Mouse (Mus musculus) liver, adult (tissue): ENCODE data around the gene Zbtb43.

Experiments used
- GATA4 ChIP-seq: IDR thresholded peaks from 2 replicates; pipeline ENCODE4 v1.6.1; 2014; ENCODE audit warnings: mild to moderate bottlenecking, low read length; ENCODE audit not compliant: insufficient replicate concordance

The Zbtb43 gene

GRCm38 (mm10) chr2:33465215-33465614 is 3.1 kb downstream of the Zbtb43 start:
- TF ChIP-seq GATA4: no peak

- no peak for TF ChIP-seq GATA4
These were observed 6.3 kb downstream of the Zbtb43 start for GRCm38 (mm10) chr2:33462066-33462465.

DNA sequence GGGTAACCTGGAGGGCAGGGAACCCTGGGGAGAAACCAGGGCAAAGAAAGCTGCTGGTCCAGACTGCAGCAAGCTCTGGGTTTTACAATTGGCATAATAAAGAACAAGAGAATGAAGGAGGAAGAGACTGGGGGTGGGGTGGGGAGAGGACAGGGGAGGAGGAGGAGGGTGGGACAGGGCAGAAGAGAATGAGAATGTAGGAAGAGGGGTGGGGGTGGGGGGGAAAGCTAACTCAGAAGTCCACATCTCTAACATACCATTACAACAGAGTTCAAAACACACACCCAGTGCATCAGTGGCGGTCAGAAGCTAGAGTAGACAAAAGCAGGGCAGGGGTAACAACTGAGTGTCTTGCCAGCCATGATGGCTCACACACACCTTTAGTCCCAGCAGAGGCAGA is 7.3 kb downstream of the Zbtb43 start:
- no peak for TF ChIP-seq GATA4

DNA sequence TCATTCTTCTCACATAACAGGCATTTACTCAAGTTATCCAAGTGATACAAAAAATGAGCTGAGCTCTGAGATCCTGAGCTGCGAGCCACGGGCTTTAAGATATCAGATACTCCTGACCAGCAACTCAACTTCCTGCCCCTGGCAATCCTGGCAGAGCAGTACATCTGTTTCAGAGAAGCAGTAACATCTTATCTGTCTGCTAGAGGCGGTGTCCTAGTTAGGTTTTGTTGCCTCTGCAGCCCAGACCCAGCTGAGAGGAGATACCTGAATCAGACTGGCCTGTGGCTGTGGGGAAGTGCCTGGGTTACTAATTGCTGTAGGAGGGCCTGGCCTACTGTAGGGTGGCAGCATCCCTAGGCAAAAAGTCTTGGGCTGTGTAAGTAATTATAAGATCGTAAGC is 8.7 kb downstream of the Zbtb43 start:
- no peak for TF ChIP-seq GATA4

DNA sequence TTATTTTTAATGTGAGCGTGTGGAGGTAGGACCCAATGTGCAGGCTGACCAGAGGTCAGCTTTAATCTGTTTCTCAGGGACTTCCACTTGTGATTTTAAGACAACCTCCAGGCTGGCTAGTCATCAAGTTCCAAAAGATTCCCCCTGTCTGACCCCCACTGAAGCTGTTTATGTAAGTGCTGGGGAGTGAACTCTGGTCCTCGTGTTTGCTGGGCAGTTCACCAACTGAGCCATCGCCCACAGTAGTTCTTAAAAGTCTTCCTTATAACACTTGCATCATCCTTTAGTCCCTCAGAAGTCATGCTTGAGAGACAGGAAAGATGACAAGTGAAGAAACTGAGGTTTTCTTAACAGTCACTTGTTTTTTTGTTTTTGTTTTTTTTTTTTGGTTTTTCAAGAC is 11.7 kb downstream of the Zbtb43 start:
- TF ChIP-seq GATA4: no peak

- no peak for TF ChIP-seq GATA4
These were observed 12.1 kb downstream of the Zbtb43 start for GRCm38 (mm10) chr2:33456242-33456641.

GRCm38 (mm10) chr2:33455350-33455749 is 13.0 kb downstream of the Zbtb43 start:
- TF ChIP-seq GATA4: no peak

DNA sequence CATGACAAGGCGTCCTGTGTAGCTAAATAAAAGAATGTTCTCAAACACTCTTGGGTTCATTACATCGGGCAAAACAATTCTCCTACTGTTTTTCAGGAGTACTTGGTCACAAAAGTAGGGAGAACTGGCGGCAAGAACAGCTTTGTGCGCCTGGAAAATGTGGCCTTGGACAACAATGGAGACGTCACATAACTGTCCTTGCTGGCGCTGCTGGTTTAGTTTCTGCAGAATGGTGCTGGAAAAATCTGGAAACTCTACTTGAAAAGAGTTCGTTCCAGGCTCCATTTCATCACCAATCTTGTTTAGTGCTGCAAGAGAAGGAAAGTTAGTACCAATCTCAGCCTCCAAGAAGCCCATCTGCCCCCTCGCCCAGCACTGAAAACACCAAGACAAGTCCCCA is 13.5 kb downstream of the Zbtb43 start:
- TF ChIP-seq GATA4: no peak

DNA sequence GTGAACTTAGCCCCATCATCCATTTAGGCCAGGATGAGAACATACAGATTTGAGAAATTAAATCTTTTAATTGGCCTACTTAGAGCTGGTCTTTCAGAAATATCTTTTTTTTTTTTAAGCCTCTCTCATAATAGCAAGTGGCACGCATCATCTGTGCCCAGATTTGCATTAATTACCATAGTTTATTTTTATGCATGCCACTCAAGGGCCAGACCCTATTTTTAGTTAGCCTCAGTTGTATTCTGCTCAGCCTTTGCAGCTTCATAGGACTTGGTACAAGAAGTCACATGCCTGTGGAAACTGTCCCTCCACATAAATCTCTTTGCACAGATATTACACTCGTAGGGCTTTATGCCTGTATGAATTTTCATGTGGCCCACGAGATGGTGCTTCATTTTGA is 14.9 kb downstream of the Zbtb43 start:
- no peak for TF ChIP-seq GATA4

DNA sequence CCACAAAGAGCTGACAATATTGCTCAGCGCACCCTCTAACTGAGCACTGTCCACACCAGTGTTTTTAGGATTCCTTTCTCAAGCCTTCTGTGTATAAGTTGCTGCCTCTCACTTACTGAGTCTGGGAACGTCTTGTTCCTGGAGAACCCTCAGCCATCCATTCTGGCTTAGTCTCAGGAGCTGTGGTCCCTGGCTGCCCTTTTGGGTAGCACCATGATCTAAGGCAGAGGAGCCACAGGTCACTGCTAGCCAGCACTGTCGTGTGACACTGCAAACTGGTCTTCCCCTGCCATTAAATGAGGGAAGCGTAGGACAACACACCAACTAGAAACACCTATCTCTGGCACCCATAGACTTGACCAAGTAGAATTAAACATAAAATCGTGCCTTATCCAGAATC is 15.6 kb downstream of the Zbtb43 start:
- TF ChIP-seq GATA4: no peak

DNA sequence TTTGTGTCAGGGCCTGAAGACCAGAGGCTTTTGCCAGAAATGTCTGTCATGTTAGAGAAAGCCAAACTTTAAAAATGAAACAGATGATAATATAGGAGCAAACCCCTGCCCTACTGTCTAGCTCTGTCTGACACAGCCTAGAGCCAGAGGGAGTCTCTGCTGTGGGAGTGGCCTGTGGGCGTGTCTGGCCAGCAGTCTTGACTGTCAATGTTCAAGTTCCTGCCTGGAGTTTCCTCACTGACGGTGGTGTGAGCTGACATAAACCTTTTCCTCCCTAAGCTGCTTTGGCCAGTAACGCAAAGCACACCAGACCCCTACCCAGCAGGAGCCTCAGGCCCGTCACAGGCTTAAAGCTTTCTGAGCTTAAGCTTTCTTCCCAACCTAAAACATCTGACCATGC is 16.2 kb downstream of the Zbtb43 start:
- no peak for TF ChIP-seq GATA4

DNA sequence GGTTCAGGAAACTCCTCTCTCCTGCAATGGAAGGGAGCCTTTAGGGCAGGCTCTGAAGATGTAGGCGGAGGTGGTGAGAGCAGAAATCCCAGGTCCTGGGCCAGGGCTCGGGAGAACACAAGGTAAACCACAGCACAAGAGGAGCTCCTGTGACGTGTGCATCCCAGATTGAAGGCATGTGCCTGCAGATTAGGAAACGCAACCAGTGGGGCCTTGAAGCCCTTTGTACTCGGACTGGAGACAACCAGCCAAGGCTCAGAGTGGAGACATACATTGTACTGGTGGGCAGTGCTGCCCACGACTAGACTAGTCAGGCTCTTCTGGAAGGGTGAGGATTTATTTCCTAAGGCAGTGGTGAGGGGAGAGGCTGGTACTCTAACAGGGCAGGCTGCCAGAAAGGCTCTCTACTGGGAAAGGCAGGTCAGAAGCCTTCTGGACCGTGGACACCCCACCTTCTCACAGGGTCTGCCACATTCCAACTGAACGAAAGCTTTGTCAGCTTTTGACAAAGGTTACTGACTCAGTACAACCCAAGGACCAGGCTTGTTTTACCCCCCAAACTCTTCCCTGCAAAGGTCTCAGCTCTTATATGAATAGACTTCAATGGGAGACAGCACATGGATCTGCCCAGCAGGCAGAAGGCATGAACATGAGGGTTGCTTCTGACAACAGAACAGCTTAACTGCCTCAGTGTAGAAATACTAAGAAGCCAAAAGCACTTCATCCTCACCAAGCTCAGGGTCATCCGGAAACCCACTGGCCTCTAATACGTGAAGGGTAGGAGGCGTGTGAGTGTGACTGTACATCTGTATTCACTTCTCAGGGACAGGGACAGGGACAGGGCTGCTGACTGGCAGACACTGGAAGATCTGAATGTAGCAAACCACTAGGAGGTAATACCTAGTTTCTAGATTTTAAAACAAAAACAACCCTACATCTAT is 17.1 kb downstream of the Zbtb43 start:
- TF ChIP-seq GATA4: no peak

- TF ChIP-seq GATA4: no peak
These were observed 19.1 kb downstream of the Zbtb43 start for GRCm38 (mm10) chr2:33449119-33449873.

- no peak for TF ChIP-seq GATA4
These were observed 21.6 kb downstream of the Zbtb43 start for GRCm38 (mm10) chr2:33446796-33447195.

- TF ChIP-seq GATA4: no peak
These were observed 22.6 kb downstream of the Zbtb43 start for GRCm38 (mm10) chr2:33445741-33446140.

DNA sequence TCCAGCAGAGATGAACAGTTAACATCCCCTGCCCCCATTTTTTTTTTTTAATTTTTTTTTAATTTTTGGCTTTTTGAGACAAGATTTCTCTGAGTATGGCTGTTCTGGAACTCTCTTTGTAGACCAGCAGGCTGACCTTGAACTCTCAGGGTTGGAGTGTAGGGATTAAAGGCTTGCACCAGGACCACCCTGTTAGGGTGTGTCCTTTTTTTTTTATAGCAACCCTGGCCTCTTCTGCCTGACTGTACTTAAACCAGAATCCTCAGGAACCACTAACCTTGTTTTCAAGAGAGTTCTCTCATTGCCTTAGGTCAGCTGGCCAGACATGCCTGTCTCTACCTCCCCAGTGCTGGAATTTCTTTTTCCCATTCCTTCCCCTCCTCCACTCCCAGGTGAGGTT is 23.5 kb downstream of the Zbtb43 start:
- TF ChIP-seq GATA4: no peak
